Mouse (Mus musculus): ENCODE results near the gene Ap3d1. TPM values are rescaled to one million over a fixed set of nuclear protein-coding genes. Genes with fewer than 3 reads are reported as not detected.

The Ap3d1 gene
- polyA plus RNA-seq, 1 experiment from 2014 or later, result 85.1 TPM

DNA sequence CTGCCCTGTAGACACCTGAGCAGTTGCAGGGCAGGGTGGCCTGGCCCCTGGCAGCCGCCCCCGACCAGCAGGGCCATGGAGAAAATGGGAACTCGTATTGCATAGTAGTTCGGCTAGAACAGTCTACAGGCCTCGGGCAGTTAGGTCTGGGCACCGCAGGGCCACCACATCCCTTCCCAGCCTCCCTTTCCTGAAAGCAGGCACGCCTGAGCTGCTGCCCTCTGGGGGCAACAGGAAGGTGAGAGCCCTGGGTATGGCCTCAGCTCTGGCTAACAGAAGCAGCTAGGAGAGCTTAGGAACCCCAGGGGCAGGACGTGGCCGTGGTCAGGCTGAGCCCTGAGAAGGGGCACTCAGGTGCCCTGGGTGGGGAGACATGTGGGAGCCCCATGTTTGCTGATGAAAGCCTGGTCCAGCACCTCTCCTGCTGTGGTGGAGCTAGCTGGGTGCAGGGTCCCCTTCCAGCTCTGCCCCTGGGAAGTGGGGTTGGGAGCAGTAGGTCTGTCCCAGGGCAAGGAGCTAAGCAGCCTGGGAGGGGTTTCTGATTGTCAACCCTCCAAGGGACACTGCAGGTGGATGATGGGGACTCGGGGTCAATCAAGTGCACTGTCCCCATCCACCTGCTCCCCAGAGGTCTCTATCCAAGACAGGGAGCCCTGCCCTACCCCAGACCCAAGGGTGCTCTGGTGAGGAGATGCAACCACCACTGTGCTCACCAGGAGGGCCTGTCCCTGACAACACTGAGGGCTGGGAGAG lies 75.9 kb downstream of the Ap3d1 start:
- Histone ChIP-seq H3K4me3 (ENCODE audit: low read depth, low read length) (no peak overlapping the region), H3K9ac (ENCODE audit: low read depth, low read length) (no peak overlapping the region), H3K9me3 (ENCODE audit: control insufficient read depth, low read length) (no peaks in the 10 kb centered on the region), H3K27me3 (ENCODE audit: control insufficient read depth, insufficient read depth, low read length) (no peaks in the 10 kb centered on the region), H3K4me2 (replicated peaks; ENCODE audit: low read depth, low read length) (no peak overlapping the region), H3K4me1 (replicated peaks; ENCODE audit: control insufficient read depth, insufficient read depth, low read length) (no peaks in the 10 kb centered on the region), H3K27ac (ENCODE audit: low read depth, low read length) (no peak overlapping the region), H3K36me3 (ENCODE audit: control insufficient read depth, insufficient read depth, low read length) (peaks cover 21% of the 10 kb centered on the region; the same call in 1 of the 2 replicates)
- DNase-seq (ENCODE audit: low spot score) (no peak), ATAC-seq (ENCODE audit: low FRiP score) (no peak)
- WGBS, result 77% methylated on average over 10 of the region's 10 CpGs

DNA sequence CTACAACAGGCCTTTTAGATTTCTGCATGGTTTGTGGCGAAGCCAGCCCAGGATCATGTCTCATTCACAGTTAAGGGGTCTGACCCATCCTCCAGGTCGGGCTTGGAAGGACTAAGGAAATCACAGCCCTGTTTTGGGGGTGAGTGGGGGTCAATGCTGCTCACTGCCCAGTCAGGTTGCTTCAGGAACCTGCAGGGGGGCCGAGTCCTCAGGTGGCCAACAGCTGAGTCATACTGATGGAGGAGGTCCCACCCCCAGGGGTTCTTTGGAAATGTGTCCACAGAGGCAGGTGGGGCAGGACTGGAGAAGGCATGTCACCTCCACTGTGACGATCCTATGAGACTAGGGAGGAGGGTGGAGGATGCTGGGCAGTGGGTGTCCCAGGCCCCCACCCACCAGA lies 76.6 kb downstream of the Ap3d1 start:
- ATAC-seq (ENCODE audit: low FRiP score), result no peak; the same call in 1 of the 2 replicates
- H3K9ac ChIP-seq (ENCODE audit: low read depth, low read length), result no peak overlapping the region
- no peak overlapping the region for H3K4me2 ChIP-seq (replicated peaks; ENCODE audit: low read depth, low read length)
- no peak overlapping the region for H3K4me3 ChIP-seq (ENCODE audit: low read depth, low read length)
- H3K36me3 ChIP-seq (ENCODE audit: control insufficient read depth, insufficient read depth, low read length), result peaks cover 21% of the 10 kb centered on the region; the same call in 1 of the 2 replicates
- no peaks in the 10 kb centered on the region for H3K9me3 ChIP-seq (ENCODE audit: control insufficient read depth, low read length)
- no peaks in the 10 kb centered on the region for H3K27me3 ChIP-seq (ENCODE audit: control insufficient read depth, insufficient read depth, low read length)
- no peak overlapping the region for H3K27ac ChIP-seq (ENCODE audit: low read depth, low read length)
- no peak for DNase-seq (ENCODE audit: low spot score)
- H3K4me1 ChIP-seq (replicated peaks; ENCODE audit: control insufficient read depth, insufficient read depth, low read length), result no peaks in the 10 kb centered on the region
- WGBS, result 73% methylated on average over 4 of the region's 4 CpGs

DNA sequence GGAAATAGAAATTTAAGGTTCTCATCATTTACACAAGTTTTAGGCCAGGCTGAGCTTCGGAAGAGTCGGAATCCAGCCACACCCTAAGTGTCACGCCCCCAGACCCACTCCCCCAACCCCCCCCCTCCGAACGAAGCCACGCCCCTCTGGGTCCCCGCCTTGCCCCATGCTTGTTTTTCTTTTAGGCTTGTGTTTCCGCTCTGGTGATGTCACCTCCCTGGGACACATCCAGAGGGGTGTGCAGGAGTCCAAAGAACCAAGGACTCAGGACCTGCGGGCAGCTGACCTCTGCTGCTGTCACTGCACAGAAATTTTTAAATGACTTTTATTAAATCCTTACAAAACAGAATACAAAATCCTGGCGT lies 77.1 kb downstream of the Ap3d1 start:
- H3K4me2 ChIP-seq (replicated peaks; ENCODE audit: low read depth, low read length), result no peak overlapping the region
- ATAC-seq (ENCODE audit: low FRiP score) (no peak), DNase-seq (ENCODE audit: low spot score) (no peak)
- no peak overlapping the region for H3K9ac ChIP-seq (ENCODE audit: low read depth, low read length)
- no peaks in the 10 kb centered on the region for H3K4me1 ChIP-seq (replicated peaks; ENCODE audit: control insufficient read depth, insufficient read depth, low read length)
- 21% methylated on average over 10 of the region's 10 CpGs for WGBS
- no peak overlapping the region for H3K27ac ChIP-seq (ENCODE audit: low read depth, low read length)
- no peaks in the 10 kb centered on the region for H3K9me3 ChIP-seq (ENCODE audit: control insufficient read depth, low read length)
- no peak overlapping the region for H3K4me3 ChIP-seq (ENCODE audit: low read depth, low read length)
- no peaks in the 10 kb centered on the region for H3K27me3 ChIP-seq (ENCODE audit: control insufficient read depth, insufficient read depth, low read length)
- H3K36me3 ChIP-seq (ENCODE audit: control insufficient read depth, insufficient read depth, low read length), result peaks cover 18% of the 10 kb centered on the region; the same call in 1 of the 2 replicates

DNA sequence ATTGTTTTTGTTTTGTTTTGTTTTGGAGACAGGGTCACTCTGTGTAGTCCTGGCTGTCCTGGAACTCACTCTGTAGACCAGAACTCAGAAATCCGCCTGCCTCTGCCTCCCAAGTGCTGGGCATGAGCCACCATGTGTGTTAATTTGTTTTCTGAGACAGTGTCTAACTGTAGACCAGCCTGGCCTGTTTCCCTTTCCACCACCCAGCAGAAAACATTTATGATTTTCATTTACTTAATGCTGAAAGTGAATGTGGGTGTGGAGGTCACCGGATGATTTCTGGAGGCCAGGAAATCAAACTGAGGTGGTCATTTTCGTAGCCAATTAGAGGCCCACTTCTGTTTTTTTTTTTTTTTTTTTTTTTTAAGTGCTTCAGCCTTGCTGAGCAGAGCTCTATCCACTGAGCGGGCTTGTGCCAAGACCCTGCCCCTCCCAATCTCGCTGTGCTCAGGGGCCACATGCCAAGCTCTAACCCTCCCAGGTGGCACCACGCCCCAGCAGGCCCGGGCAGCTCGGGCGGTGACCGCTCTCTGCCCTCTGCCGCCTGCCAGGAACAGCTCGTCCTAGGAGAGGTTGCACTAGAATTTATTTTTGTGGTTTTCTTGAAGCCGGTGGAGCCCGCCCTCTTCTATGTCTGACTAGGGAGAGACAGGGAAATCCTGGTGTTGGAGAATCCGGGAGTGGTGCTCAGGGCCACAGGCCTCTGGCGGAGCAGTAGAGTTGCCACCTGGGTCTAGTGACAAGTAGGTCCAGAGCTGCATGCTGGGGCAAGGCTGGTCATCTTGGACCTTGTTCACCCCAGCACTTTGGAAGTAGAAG lies 77.7 kb downstream of the Ap3d1 start:
- H3K27ac ChIP-seq (ENCODE audit: low read depth, low read length), result 0 out of 2 replicates have a peak overlapping the region, but pooled peaks have one; percentile 14
- no peaks in the 10 kb centered on the region for H3K4me1 ChIP-seq (replicated peaks; ENCODE audit: control insufficient read depth, insufficient read depth, low read length)
- H3K4me2 ChIP-seq (replicated peaks; ENCODE audit: low read depth, low read length), result no peak overlapping the region
- no peaks in the 10 kb centered on the region for H3K9me3 ChIP-seq (ENCODE audit: control insufficient read depth, low read length)
- 47% methylated on average over 16 of the region's 16 CpGs for WGBS
- ATAC-seq (ENCODE audit: low FRiP score) (no peak), DNase-seq (ENCODE audit: low spot score) (no peak)
- H3K9ac ChIP-seq (ENCODE audit: low read depth, low read length), result no peak overlapping the region
- no peak overlapping the region for H3K4me3 ChIP-seq (ENCODE audit: low read depth, low read length)
- H3K36me3 ChIP-seq (ENCODE audit: control insufficient read depth, insufficient read depth, low read length), result peaks cover 13% of the 10 kb centered on the region; the same call in 1 of the 2 replicates
- no peaks in the 10 kb centered on the region for H3K27me3 ChIP-seq (ENCODE audit: control insufficient read depth, insufficient read depth, low read length)

DNA sequence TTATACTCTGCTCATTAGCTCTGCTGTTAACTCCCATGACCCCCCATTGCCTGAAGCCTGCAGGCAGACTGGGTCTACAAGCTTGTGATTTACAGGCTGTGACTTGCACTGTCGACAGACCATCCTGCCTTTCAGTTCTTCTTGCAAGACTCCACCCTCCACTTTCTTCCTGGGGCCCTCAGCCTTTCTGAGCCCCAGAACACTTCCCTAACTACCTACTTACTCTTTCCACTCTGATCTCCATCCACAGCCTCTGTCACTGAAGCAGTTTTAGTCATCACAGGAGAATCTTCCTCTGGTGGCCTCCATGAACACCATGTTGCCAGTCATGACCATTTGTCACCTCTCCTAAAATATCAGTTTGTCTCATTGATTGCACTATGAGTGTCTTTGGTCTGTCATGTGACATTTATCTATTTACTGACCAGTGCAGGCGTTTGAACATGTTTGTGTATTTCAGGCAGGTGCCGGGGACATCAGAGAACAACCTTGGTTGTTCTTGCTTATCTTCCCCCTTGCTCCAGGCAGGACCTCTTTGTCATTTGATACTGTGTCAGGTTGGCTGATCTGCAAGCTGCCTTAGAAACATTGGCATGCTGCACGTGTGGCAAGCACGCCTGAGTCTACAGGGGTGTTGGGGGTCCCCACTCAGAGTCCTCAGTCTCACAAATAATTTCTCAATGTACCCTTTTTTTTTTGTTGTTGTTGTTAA lies 78.4 kb downstream of the Ap3d1 start:
- no peak overlapping the region for H3K4me3 ChIP-seq (ENCODE audit: low read depth, low read length)
- no peak overlapping the region for H3K9ac ChIP-seq (ENCODE audit: low read depth, low read length)
- DNase-seq (ENCODE audit: low spot score) (no peak), ATAC-seq (ENCODE audit: low FRiP score) (no peak)
- H3K27ac ChIP-seq (ENCODE audit: low read depth, low read length), result no peak overlapping the region
- no peaks in the 10 kb centered on the region for H3K27me3 ChIP-seq (ENCODE audit: control insufficient read depth, insufficient read depth, low read length)
- WGBS, result 69% methylated on average over 5 of the region's 5 CpGs
- no peak overlapping the region for H3K4me2 ChIP-seq (replicated peaks; ENCODE audit: low read depth, low read length)
- no peaks in the 10 kb centered on the region for H3K4me1 ChIP-seq (replicated peaks; ENCODE audit: control insufficient read depth, insufficient read depth, low read length)
- H3K36me3 ChIP-seq (ENCODE audit: control insufficient read depth, insufficient read depth, low read length), result peaks cover 9% of the 10 kb centered on the region; the same call in 1 of the 2 replicates
- no peaks in the 10 kb centered on the region for H3K9me3 ChIP-seq (ENCODE audit: control insufficient read depth, low read length)

DNA sequence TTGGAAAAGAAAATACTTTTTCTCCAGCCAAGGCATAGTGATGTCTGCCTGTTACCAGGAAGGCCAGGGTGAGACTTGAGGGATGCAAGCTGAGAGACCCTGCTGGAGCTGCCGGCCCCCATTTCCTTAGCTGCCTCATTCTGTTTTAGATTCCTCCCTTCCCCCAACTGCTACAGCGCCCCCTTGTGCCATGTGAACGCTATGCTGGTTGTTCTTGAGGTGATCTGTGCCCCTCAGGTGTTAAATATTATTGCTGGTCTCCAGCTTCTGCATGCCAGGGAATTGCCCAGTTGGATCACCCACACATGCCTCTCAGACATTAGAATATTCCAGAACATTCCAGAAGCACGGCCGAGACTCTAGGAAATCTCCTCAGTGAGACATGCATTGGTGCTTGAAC lies 80.9 kb downstream of the Ap3d1 start:
- no peaks in the 10 kb centered on the region for H3K4me1 ChIP-seq (replicated peaks; ENCODE audit: control insufficient read depth, insufficient read depth, low read length)
- H3K27ac ChIP-seq (ENCODE audit: low read depth, low read length), result no peak overlapping the region
- DNase-seq (ENCODE audit: low spot score), result peak; percentile 69
- H3K9me3 ChIP-seq (ENCODE audit: control insufficient read depth, low read length), result no peaks in the 10 kb centered on the region
- H3K4me2 ChIP-seq (replicated peaks; ENCODE audit: low read depth, low read length), result no peak overlapping the region
- no peak overlapping the region for H3K4me3 ChIP-seq (ENCODE audit: low read depth, low read length)
- H3K9ac ChIP-seq (ENCODE audit: low read depth, low read length), result no peak overlapping the region
- WGBS, result 36% methylated on average over 5 of the region's 5 CpGs
- H3K27me3 ChIP-seq (ENCODE audit: control insufficient read depth, insufficient read depth, low read length), result no peaks in the 10 kb centered on the region
- H3K36me3 ChIP-seq (ENCODE audit: control insufficient read depth, insufficient read depth, low read length), result no peaks in the 10 kb centered on the region
- no peak for ATAC-seq (ENCODE audit: low FRiP score)

DNA sequence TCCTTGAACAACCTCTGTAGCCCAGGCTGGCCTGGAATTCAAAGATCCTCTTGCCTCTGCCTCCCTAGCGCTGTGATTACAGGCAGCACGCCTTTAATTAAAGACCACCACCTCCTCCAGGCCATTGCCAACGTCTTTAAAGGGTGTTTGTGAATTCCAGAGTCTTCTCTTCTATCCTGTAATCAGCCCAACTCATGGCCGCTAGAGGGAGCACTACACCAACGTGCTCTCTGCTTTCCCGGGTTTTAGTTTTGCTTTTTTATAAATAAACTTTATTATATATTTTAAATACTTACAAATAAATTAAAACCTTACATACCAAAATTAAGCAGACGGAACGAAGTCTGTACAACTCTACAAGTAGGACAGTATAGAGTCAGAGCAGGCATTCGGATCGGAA lies 82.9 kb downstream of the Ap3d1 start:
- Histone ChIP-seq H3K4me2 (replicated peaks; ENCODE audit: low read depth, low read length) (no peak overlapping the region), H3K9ac (ENCODE audit: low read depth, low read length) (no peak overlapping the region), H3K27ac (ENCODE audit: low read depth, low read length) (no peak overlapping the region), H3K4me3 (ENCODE audit: low read depth, low read length) (no peak overlapping the region), H3K27me3 (ENCODE audit: control insufficient read depth, insufficient read depth, low read length) (no peaks in the 10 kb centered on the region), H3K36me3 (ENCODE audit: control insufficient read depth, insufficient read depth, low read length) (no peaks in the 10 kb centered on the region), H3K4me1 (replicated peaks; ENCODE audit: control insufficient read depth, insufficient read depth, low read length) (peaks cover 8% of the 10 kb centered on the region; the same call in 1 of the 2 replicates), H3K9me3 (ENCODE audit: control insufficient read depth, low read length) (no peaks in the 10 kb centered on the region)
- ATAC-seq (ENCODE audit: low FRiP score) (no peak), DNase-seq (ENCODE audit: low spot score) (peak; percentile 86)
- WGBS, result 18% methylated on average over 10 of the region's 10 CpGs

DNA sequence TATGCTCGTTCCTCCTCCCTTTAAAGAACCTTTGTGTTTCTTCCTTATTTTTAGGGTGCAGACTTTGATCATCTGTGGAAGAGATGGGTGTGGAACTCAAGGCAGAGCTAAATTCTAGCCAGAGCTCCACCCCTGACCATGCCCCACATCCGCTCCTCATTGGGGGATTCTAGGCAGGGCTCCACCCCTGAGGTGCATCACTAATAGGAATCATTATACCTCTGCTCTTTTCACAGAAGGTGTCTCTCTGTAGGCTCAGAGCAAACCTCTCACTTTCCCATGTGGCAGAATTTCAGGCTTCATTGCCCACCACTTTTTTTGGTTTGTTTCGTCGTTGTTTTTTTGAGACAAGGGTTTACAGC lies 83.2 kb downstream of the Ap3d1 start:
- no peak overlapping the region for H3K4me3 ChIP-seq (ENCODE audit: low read depth, low read length)

More for the DNA sequence above, 83.2 kb downstream of the Ap3d1 start:
- ATAC-seq (ENCODE audit: low FRiP score) (no peak), DNase-seq (ENCODE audit: low spot score) (no peak)
- peaks cover 8% of the 10 kb centered on the region; the same call in 1 of the 2 replicates for H3K4me1 ChIP-seq (replicated peaks; ENCODE audit: control insufficient read depth, insufficient read depth, low read length)
- H3K27me3 ChIP-seq (ENCODE audit: control insufficient read depth, insufficient read depth, low read length), result no peaks in the 10 kb centered on the region
- H3K9me3 ChIP-seq (ENCODE audit: control insufficient read depth, low read length), result no peaks in the 10 kb centered on the region
- H3K36me3 ChIP-seq (ENCODE audit: control insufficient read depth, insufficient read depth, low read length), result no peaks in the 10 kb centered on the region
- no peak overlapping the region for H3K27ac ChIP-seq (ENCODE audit: low read depth, low read length)
- no peak overlapping the region for H3K9ac ChIP-seq (ENCODE audit: low read depth, low read length)
- no peak overlapping the region for H3K4me2 ChIP-seq (replicated peaks; ENCODE audit: low read depth, low read length)
- WGBS, result 72% methylated on average over 4 of the region's 4 CpGs

Measured in hindbrain, embryonic 11.5 days (tissue).